Mouse (Mus musculus): ENCODE results near the gene Mrpl30.

Gene Mrpl30

DNA sequence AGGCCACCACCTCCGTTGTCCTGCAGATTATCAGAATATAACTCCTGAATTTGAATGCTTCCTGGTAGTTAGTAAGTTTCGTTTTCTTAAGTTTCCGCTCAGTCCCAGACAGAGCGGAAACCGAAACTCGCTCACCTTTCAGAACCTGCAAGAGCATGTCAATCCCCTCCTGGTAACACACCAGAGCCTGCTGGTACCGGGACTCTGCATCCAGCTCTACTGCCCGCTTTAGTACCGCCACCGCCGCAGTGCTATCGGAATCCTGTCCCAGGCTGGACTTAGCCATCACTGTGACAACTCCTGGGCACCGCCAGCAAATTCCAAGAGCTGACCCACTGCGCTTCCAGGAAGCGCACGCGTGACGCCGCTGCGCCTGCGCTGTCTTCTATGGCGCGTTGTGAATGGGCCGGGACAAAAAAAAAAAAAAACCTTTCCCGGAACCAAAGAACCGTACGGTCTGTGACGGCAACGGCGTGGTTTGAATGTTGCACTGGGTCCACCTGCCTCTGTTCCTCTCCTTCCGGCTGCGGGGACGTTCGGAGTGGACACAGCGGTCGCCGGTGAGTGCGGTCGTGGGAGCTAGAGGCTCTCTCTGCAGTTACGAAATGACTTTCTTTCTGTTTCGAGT is at the start of gene Mrpl30, which contains the start of gene Mitd1:
Gene Mrpl30, plus strand, starts transcription at position 453 of the 628 bp plus-strand sequence.
Gene Mitd1, minus strand, starts transcription at position 387 of the 628 bp plus-strand sequence.
- DNase-seq, result peak; percentile 88

GRCm38 (mm10) chr1:37846878-37847277 is 43.4 kb upstream of the Mrpl30 start:
- no peak for DNase-seq

DNA sequence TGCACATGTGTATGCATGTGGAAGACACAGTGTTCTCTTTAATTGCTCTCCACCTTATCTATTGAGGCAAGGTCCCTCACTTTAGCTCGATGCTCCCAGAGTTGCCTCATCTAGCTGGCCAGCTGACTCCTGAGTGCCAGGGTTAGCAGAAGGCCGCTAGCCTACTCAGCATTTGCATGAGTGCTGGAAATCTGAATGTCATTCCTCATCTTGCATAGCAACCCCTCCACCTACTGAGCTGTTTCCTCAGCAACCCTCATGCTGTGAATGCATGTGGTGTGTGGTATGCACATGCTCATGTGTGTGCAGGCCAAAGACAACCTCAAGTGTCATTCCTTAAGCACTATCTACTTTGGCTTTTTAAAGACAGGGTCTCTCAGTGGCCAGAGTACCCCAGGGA is 39.6 kb upstream of the Mrpl30 start:
- no peak for DNase-seq

DNA sequence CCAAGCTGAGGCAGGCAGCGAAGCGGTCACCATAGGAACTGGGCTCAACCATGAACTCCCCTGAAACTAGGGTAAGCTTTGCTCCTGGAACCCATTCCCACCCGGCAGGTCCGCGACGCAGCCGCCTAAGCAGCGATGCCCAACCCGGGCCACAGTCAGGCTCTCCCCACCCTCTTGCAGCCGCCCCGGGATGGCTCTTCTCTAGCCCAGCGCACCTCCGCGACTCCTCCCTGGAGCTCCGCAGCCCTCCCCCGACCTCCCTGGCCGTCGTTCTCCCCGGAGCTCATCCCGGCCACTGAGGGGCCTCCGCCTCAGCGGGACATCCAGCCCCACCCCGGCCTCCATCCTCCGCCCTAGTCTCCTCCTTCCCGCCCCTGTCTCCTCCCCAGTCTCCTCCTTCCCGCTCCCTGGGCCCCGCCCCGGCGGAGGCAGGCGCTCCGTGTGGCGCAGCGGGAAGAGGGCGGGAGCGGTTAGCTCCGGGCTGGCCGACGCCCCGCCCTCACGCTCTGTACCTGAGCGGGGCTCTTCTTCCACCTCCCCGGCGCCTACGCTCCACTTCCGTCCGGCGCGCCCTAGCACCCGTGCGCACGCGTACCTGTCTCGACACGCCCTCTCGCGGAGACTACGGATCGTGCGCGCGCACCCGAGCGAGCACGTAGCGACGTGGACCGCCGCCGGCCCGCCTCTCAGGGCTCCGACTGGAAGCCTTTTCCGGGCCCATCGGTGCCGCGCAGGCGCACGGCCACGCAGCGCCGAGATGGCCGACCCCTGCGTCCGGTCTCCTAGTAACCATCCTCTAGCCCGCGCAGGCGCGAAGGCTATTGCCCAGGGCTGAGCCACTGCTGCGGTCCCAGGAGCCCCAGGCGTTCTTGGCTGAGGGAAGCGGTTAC is 25.5 kb upstream of the Mrpl30 start:
- DNase-seq, result peak; percentile 100

DNA sequence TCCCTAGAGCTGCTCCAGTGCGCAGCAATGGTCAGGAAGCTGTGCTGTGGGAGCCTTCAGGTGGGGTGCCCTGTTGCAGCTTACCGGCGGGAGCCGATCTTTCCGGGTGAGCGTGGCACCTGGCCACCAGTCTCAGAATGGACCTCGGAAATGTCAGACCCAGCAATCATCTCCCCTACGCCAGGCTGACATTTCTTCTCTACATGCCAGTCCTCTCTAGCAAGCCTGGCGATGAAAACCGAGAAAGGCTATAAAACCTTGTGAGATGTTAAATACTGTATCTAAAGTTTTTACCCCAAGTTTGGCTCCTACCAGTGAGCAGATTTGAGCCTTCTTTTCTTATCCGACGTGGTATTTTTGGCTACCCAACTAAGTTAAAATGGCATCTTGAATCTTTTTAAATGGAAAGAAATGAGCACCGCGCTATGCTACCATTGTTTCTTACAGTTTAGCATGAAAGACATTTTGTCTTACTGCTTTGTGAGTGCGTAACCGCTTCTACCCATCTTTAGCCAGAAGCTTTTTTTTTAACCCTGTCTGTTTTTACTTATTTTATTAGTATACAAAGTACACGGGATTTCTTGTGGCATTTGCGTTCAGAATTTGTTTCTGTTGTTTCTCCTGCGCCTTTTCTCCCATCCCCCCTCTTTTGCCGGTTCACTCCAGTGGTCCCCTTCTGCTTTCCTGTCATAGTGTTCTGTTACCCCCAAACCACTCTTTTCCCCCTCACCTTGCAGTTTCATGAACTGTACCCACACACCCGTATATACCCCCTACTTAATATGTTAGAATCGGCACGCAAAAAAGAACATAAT is 24.7 kb upstream of the Mrpl30 start:
- no peak for DNase-seq

DNA sequence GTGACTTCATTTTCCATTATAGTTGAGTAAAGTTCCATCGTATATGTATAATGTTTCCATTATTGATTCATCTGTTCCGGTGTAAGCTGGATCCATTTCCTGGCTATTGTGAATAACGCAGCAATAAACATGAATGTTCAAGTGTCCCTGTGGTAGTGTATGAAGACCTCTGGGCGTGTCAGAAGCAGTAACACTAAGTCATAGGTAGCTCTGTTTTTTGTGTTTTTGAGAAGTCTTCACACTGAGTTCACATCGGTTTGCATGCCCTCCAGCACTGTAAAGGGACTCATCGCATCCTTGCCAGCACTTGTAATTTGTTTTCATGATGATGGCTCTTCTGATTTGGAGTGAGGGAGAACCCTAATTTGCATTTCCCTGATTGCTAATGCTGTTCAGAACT is 24.0 kb upstream of the Mrpl30 start, which contains the start of gene Tsga10:
Gene Tsga10, minus strand, starts transcription at position 144 of the 400 bp plus-strand sequence.
- DNase-seq, result no peak

DNA sequence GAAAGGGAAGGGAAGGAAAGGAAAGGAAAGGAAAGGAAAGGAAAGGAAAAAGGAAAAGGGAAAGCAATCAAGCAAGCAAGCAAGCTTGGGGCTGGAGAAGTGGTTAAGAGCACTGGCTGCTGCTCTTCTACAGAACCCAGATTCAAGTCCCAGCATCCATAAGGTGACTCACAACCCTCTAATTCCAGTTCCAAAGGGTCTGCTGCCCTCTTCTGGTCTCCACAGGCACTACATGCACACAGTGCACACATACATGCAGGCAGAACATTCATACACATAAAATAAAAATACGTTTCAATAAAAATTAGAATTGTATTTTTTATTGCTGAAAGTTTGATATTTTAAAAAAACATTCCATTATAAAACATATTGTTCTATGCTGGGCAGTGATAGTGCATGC is 23.2 kb upstream of the Mrpl30 start:
- peak; percentile 74 for DNase-seq

- DNase-seq, result no peak
These were observed 22.5 kb upstream of the Mrpl30 start for GRCm38 (mm10) chr1:37867684-37868322.

GRCm38 (mm10) chr1:37868640-37869039 is 21.6 kb upstream of the Mrpl30 start:
- no peak for DNase-seq

- no peak for DNase-seq
These were observed 20.9 kb upstream of the Mrpl30 start for GRCm38 (mm10) chr1:37869362-37869761.

DNA sequence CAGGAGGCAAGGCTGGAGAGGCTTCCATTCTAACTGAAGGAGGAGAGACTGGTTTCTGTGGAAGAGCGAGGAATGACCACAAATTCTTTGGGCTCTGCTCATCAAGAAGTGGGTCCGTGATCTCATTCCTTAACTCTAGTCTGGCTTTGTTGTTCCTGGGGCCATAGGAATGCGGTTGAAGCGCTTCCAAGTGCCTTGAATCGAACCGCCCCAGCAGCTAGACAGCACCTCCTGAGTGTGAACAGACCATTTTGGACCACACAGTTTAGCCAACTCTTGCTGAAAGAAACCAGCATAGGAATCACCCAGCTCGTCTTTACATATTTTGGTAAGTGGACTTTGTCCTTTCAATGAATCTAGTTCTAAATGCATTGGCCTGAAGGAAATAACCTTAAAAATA is 18.6 kb upstream of the Mrpl30 start, which contains the start of gene Lipt1:
Gene Lipt1, plus strand, starts transcription at position 35 of the 400 bp plus-strand sequence.
- DNase-seq, result peak; percentile 25

DNA sequence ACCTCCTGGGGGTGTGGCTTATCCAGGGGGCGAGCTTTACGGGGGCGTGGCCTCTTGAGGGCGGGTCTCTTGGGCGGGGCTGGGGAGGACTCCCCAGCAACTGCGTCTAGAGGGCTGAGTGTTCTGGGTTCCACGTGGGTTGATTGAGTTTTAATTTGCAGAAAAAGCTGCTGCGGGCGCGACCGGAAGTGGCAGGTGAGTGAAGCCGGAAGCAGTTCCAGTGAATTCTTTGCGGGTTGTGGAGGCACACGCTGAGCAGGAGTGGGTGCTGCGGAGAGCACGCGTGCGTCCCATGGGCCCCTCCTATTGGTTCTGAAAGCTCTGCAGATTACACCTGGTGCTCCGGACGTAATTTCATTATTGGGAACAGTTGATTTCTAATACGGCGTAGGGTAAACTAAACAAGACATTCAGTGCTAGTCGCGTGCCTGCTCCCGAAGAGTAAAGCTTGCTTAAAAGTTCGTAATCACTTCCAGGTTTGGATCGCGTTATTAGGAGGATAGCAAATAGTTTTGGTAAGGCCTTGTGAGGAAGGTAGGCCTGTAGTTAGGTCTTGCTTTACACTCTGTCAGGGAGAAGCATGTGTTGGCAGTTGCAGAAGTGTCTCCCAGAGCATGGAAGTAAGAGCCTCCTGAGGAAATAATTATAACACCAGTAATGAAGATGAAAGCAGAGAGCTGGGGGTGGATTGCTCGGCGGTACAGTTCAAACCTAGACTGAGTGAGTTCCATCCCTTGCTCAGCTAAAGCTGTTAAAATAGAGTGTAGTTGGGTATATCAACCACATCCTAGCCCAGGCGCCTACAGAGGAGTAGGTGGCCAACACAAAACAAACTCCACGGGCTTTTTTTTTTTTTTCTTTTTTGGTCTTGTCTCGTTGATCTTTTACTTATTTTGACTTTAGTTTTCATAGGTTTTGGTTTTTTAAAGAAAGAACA is 17.9 kb upstream of the Mrpl30 start:
- DNase-seq, result peak; percentile 92

DNA sequence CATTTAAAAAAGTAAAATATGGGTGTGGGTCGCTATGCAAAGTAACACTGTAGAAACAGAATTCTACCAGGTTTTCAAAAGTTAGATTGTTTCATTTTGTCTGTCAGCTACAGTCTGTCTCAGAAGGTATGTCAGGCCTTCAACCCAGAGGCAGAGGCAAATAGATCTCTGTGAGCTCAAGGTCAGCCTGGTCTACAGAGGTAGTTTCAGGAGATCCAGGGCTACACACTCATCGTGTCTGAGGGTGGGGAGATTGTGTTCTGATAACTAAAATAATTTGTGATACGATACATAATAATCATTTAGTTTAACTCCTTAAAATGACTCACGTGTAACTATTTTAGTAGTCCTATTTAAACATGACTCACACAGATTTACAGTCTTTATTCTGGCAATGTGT is 17.1 kb upstream of the Mrpl30 start:
- no peak for DNase-seq

- no peak for DNase-seq
These were observed 12.4 kb upstream of the Mrpl30 start for GRCm38 (mm10) chr1:37877736-37878460.

- DNase-seq, result no peak
These were observed 6.9 kb upstream of the Mrpl30 start for GRCm38 (mm10) chr1:37883411-37883810.

GRCm38 (mm10) chr1:37884451-37884850 is 5.8 kb upstream of the Mrpl30 start:
- peak; percentile 50 for DNase-seq

DNA sequence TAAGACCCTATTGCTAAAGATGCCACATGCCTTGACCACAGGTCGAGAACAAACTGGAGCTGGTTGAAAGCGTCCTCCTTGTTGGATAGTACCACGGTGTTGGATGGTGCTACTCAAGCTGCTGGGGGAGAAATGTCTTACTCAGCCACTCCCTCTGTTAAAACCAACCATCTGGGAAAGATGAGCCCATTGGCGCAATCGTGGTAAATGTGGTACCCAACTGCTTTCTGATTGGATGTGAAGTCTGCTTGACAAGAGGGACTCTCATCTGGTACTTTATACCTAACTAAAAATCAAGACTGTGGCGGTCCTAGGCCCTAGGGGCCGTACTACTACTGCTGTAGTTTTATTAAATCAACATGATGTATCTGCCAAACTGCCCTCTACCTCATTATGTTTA is 1.1 kb upstream of the Mrpl30 start:
- no peak for DNase-seq

GRCm38 (mm10) chr1:37891400-37891799 is 1.1 kb downstream of the Mrpl30 start:
- DNase-seq, result no peak

- no peak for DNase-seq
These were observed 4.3 kb downstream of the Mrpl30 start for GRCm38 (mm10) chr1:37894606-37895005.

GRCm38 (mm10) chr1:37899816-37900215 is 9.5 kb downstream of the Mrpl30 start:
- DNase-seq, result no peak

DNA sequence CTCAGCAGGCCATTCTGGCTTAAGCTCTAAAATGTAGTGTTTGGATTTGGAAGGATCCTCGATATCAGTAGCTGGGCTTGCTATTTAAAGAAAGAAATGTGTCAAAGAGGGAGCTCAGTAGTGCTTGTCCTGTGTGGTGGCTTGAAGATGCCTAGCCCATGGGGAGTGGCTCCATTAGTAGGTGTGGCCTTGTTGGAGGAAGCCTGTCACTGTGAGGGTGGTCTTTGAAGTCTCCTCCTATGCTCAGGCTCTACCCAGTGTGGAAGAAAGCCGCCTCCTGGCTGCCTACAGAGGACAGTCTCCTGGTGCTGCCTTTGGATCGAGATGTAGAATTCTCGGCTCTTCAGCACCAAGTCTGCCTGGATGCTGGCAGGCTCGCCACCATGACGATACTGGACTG is 10.0 kb downstream of the Mrpl30 start:
- no peak for DNase-seq

All from thymus, postnatal 4 days (tissue).